9 mouse cellular contexts compared by ENCODE assay signal in the genomic region with DNA sequence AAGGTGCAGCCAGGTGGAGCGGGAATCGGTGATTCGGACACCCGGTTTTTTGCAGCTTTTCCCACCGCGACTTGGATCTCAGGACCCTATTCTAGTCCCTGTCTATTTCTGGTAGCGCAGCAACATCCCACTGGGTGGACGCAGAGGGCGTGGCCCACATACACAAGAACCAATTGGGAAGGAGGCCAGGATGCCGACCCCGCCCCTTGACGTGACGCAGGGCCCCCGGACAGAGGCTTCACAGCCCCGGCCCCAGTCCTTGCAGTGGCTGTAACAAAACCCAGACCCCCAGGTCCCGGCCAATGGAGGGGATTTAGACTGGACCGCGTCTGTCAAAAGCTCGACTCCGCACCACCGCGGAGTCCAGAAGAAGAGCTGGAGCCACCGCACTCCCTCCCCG. TPM values are rescaled to one million over a fixed set of nuclear protein-coding genes. Genes with fewer than 3 reads are reported as not detected.
DNase-seq lines count a peak whose midpoint lies in the region; ATAC-seq lines count a peak whose summit lies in the region.
"Had no signal": no experiment of that assay in that cellular context is flagged by ENCODE, and none has a peak within 500 bp of the region (broad histone marks: within the 10 kb centered on the region; RNA-seq: fewer than 3 reads in every experiment).

Gene Nkx2-3 (plus strand): TSS at position 275 of the 400 bp plus-strand sequence.

- H3K36me3 ChIP-seq in hindbrain, embryonic 13.5 days, result no peaks in the 10 kb centered on the region
- H3K36me3 ChIP-seq in lung, embryonic 16.5 days (ENCODE audit: control insufficient read depth, insufficient read depth, low read length), result no peaks in the 10 kb centered on the region

- WGBS in hindbrain, embryonic 13.5 days, result under 1% methylated on average over 24 of the region's 24 CpGs
- WGBS in lung, embryonic 16.5 days, result 1% methylated on average over 24 of the region's 24 CpGs

- peak within 1 kb of the TSS; percentile 15 for H3K4me3 ChIP-seq in hindbrain, embryonic 13.5 days
- H3K4me3 ChIP-seq in lung, embryonic 16.5 days (ENCODE audit: low read length), result no peak within 1 kb of the TSS

- peak within 1 kb of the TSS; percentile 15; the same call in 1 of the 2 replicates for H3K4me2 ChIP-seq in hindbrain, embryonic 13.5 days
- no peak within 1 kb of the TSS for H3K4me2 ChIP-seq in lung, embryonic 16.5 days (ENCODE audit: low read depth, low read length)

- peaks cover 37% of the 10 kb centered on the region for H3K4me1 ChIP-seq in hindbrain, embryonic 13.5 days (replicated peaks)
- H3K4me1 ChIP-seq in lung, embryonic 16.5 days (replicated peaks; ENCODE audit: control insufficient read depth, insufficient read depth, low read length), result peaks cover 16% of the 10 kb centered on the region

- no peaks in the 10 kb centered on the region for H3K9me3 ChIP-seq in hindbrain, embryonic 13.5 days
- H3K9me3 ChIP-seq in lung, embryonic 16.5 days (ENCODE audit: control insufficient read depth, low read length), result no peaks in the 10 kb centered on the region

- intact Hi-C loops in gastrocnemius, postnatal 14 days (cut with DNase I; ENCODE audit: low total_unique reads), result no loop called here

- peak; percentile 30 for DNase-seq in gastrocnemius, postnatal 10 days
- DNase-seq in gastrocnemius, postnatal 14 days, result no peak
- peak; percentile 93 for DNase-seq in embryo, embryonic 10.5 days (ENCODE audit: low spot score)
- DNase-seq in testis, postnatal 10 days (ENCODE audit: low spot score), result peak; percentile 69
- no peak for DNase-seq in left cerebral cortex, adult 9 months (ENCODE audit: low spot score in 2 of 2)
- no peak for DNase-seq in right cerebral cortex, postnatal 25 days

- no peak within 1 kb of the TSS for H3K9ac ChIP-seq in hindbrain, embryonic 13.5 days
- H3K9ac ChIP-seq in lung, embryonic 16.5 days (ENCODE audit: low read length), result no peak within 1 kb of the TSS

- no peak within 1 kb of the TSS for H3K27ac ChIP-seq in hindbrain, embryonic 13.5 days
- no peak within 1 kb of the TSS for H3K27ac ChIP-seq in lung, embryonic 16.5 days (ENCODE audit: low read length)

- H3K27me3 ChIP-seq in hindbrain, embryonic 13.5 days, result peaks cover 96% of the 10 kb centered on the region
- peaks cover 87% of the 10 kb centered on the region for H3K27me3 ChIP-seq in lung, embryonic 16.5 days (ENCODE audit: control insufficient read depth, insufficient read depth, low read depth, low read length)

- no peak for ATAC-seq in hindbrain, embryonic 13.5 days (ENCODE audit: low FRiP score)
- peak; percentile 45 for ATAC-seq in lung, embryonic 16.5 days (ENCODE audit: low read depth)

RNA-seq across cellular contexts. Expression of gene Nkx2-3, which starts in this region (rescaled TPM):
- total RNA-seq in gastrocnemius, postnatal 10 days (2021), result not detected
- not detected for total RNA-seq in gastrocnemius, postnatal 14 days (2021)
- 0.18 TPM in 1 of 2 replicates, not detected in the other for polyA plus RNA-seq in hindbrain, embryonic 13.5 days (2015; fragmentation: Nextera tagmentation; extraction: Ambion mirVana)
- not detected in 2 replicates for polyA plus RNA-seq in lung, embryonic 16.5 days (2015; fragmentation: Nextera tagmentation; extraction: Ambion mirVana)
- polyA plus RNA-seq: cerebellum, adult 2 months had no signal

Comparison
In these comparisons a context has a peak if more than half of its experiments do, and no peak if none do; other contexts are left out.
1. Peak in DNase-seq in gastrocnemius, postnatal 10 days; RNA of the gene not detected or under 1 TPM.
2. Peak in ATAC-seq in lung, embryonic 16.5 days; RNA of the gene not detected or under 1 TPM.
3. DNase-seq: peak in embryo, embryonic 10.5 days (single experiment) and testis, postnatal 10 days (single experiment); none in gastrocnemius, postnatal 14 days (single experiment), left cerebral cortex, adult 9 months (0 of 2) and right cerebral cortex, postnatal 25 days (single experiment).